Mouse (Mus musculus): ENCODE data around the gene Hoxd1. TPM values are rescaled to one million over a fixed set of nuclear protein-coding genes. Genes with fewer than 3 reads are reported as not detected.
A peak's percentile ranks its signal among the peaks of the same experiment; 100 is the strongest.

Hoxd1 gene
- polyA plus RNA-seq, 1 experiment from 2014 or later, result 0.61 TPM

DNA sequence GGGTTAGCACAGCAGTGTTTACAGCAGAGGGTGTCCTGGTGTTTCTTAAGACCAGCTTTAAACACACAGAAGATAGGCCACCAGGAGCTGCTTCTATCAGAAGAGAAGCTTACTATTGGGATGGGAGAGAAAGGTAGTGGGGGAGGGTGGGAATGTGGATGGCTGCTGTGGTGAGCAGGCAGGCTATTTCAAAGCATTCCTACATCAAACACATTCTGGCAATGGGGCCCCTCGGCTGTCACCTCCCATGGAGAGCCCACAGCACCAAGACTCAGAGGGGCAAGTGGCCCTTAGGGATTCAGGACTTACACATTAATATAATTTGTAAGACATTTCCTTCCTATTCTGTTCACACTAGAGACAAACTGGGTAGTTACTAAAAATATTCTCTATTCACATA lies 2.6 kb upstream of the Hoxd1 start:
- H3K27me3 ChIP-seq, result peaks cover 90% of the 10 kb centered on the region
- H3K4me2 ChIP-seq (replicated peaks), result no peak overlapping the region
- H3K9me3 ChIP-seq, result no peaks in the 10 kb centered on the region
- ATAC-seq (ENCODE audit: low FRiP score, low read depth), result no peak
- no peak overlapping the region for H3K4me3 ChIP-seq
- H3K36me3 ChIP-seq, result no peaks in the 10 kb centered on the region
- H3K4me1 ChIP-seq, result peaks cover 20% of the 10 kb centered on the region
- H3K9ac ChIP-seq, result no peak overlapping the region
- H3K27ac ChIP-seq, result no peak overlapping the region
- WGBS, result 4% methylated on average over 1 of the region's 1 CpGs

DNA sequence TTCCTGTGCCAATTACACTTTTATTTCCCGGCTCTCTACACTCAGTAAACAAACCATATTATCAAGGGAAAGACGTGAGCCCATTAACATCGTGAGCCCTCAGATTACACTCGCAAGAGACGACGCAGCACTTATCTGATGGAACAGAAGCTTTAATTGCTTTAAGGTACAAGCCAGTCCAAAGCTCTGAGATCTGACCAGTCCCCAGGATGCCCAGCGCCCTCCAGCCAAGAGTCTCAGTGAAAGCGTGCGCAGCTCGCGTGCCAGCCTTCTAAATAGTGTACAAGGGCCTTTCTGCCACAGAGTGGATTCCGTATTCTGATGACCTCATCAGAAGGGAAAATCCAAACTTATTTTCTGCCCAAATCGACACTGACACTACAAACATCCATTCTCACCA lies 839 bp upstream of the Hoxd1 start:
- Histone ChIP-seq H3K9me3 (no peaks in the 10 kb centered on the region), H3K4me1 (peaks cover 20% of the 10 kb centered on the region), H3K4me3 (peak overlapping the region; percentile 54), H3K4me2 (replicated peaks) (peak overlapping the region; percentile 95), H3K27ac (no peak overlapping the region), H3K36me3 (no peaks in the 10 kb centered on the region), H3K27me3 (peaks cover 92% of the 10 kb centered on the region), H3K9ac (no peak overlapping the region)
- WGBS, result 3% methylated on average over 13 of the region's 13 CpGs
- ATAC-seq (ENCODE audit: low FRiP score, low read depth), result no peak

DNA sequence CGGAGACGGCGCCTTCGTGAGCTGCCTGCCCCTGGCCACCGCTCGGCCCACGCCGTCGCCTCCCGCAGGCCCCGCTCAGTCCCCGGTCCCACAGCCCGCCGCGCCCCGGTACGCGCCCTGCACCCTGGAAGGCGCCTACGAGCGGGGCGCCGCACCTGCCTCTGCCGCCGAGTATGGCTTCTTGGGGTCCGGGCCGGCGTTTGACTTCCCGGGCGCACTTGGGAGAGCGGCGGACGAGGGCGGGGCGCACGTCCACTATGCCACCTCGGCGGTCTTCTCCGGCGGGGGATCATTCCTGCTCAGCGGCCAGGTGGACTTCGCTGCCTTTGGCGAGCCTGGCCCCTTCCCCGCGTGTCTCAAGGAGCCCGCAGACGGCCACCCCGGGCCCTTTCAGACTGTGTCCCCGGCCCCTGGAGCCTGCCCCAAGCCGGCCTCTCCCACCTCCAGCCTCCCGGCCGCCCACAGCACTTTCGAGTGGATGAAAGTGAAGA lies 510 bp downstream of the Hoxd1 start:
- peak overlapping the region; percentile 95 for H3K4me2 ChIP-seq (replicated peaks)
- peak; percentile 28; the same call in 1 of the 2 replicates for ATAC-seq (ENCODE audit: low FRiP score, low read depth)
- WGBS, result under 1% methylated on average over 53 of the region's 53 CpGs
- no peaks in the 10 kb centered on the region for H3K9me3 ChIP-seq
- H3K27ac ChIP-seq, result no peak overlapping the region
- H3K36me3 ChIP-seq, result no peaks in the 10 kb centered on the region
- peaks cover 84% of the 10 kb centered on the region for H3K27me3 ChIP-seq
- peak overlapping the region; percentile 54 for H3K4me3 ChIP-seq
- H3K9ac ChIP-seq, result peak overlapping the region; percentile 48; the same call in 1 of the 2 replicates
- H3K4me1 ChIP-seq, result peaks cover 20% of the 10 kb centered on the region

DNA sequence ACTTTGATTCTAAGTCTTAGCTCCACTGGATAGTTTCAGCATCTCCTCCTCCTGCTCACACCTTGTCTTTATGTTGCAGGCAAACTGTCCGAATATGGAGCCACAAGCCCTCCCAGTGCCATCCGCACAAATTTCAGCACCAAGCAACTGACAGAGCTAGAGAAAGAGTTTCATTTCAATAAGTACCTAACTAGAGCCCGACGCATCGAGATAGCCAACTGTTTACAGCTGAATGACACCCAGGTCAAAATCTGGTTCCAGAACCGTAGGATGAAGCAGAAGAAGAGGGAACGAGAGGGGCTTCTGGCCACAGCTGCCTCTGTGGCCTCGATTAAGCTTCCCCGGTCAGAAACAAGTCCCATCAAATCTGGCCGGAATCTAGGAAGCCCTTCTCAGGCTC lies 1.2 kb downstream of the Hoxd1 start:
- Histone ChIP-seq H3K9me3 (no peaks in the 10 kb centered on the region), H3K4me1 (peaks cover 20% of the 10 kb centered on the region), H3K9ac (no peak overlapping the region), H3K4me2 (replicated peaks) (peak overlapping the region; percentile 95; the same call in 1 of the 2 replicates), H3K4me3 (peak overlapping the region; percentile 54; the same call in 1 of the 2 replicates), H3K27me3 (peaks cover 85% of the 10 kb centered on the region), H3K36me3 (no peaks in the 10 kb centered on the region), H3K27ac (no peak overlapping the region)
- no peak for ATAC-seq (ENCODE audit: low FRiP score, low read depth)
- 29% methylated on average over 10 of the region's 10 CpGs for WGBS

DNA sequence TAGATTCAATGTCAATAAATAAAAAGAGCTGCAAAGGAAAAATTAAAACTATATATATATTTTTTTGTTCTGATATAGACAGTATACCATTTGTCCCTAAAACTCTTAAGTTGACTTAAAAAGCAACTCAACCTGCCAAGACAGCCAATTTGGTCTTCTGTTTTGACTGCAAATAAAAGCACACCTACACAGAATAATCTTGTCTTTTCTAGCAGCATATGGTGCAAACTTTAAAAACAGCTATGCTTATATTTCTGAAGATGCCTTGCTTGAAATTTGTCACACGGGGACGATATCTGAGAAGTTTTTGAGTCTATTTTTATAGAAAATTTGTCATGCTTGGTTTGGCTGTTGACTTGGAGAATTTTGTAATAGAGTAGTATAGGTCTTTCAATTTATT lies 11.6 kb downstream of the Hoxd1 start:
- no peaks in the 10 kb centered on the region for H3K9me3 ChIP-seq
- no peak overlapping the region for H3K9ac ChIP-seq
- no peak overlapping the region for H3K4me2 ChIP-seq (replicated peaks)
- H3K36me3 ChIP-seq, result no peaks in the 10 kb centered on the region
- ATAC-seq (ENCODE audit: low FRiP score, low read depth), result no peak
- H3K4me3 ChIP-seq, result no peak overlapping the region
- whole genome bisulfite sequencing, result 83% methylated on average over 2 of the region's 2 CpGs
- H3K27ac ChIP-seq, result no peak overlapping the region
- H3K4me1 ChIP-seq, result no peaks in the 10 kb centered on the region
- H3K27me3 ChIP-seq, result peaks cover 26% of the 10 kb centered on the region

DNA sequence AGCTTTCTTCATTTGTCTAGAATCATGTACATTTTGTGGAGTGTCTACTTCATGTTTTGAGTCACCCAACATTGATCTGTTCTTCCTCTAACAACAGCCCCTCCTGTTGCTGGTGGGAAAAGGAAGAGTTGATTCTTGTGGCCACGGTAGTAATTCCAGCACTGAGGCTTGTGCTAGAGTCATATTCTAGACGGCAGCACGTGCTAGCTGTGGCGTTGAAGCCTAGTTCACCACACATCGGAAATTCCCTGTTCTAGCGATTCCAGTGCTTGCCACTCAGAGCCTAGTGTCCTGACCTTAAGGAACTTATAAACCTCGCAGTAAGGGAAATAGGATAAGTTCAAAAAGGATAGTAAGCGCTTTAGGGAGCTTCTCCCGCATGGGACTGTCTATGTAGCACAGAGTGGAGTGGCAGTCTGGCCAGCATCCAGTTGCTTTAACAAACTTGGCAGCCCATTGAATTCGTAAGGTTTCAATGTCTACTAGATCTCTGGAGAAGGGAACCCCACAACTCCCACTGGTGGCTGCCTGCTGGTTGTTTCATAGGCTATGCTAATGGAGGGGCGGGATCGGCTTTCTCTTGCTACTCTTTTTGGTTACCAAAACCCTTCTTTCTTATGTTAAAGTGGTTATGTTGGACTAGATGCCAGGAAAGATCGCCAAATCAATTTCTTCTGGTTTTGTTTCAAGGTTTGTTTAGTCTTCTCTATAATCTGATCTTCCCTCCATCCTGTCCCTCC lies 14.9 kb downstream of the Hoxd1 start:
- 69% methylated on average over 13 of the region's 13 CpGs for WGBS
- no peak for ATAC-seq (ENCODE audit: low FRiP score, low read depth)
- no peak overlapping the region for H3K4me3 ChIP-seq
- no peak overlapping the region for H3K27ac ChIP-seq
- no peak overlapping the region for H3K4me2 ChIP-seq (replicated peaks)
- no peaks in the 10 kb centered on the region for H3K36me3 ChIP-seq
- H3K9me3 ChIP-seq, result no peaks in the 10 kb centered on the region
- H3K4me1 ChIP-seq, result no peaks in the 10 kb centered on the region
- peaks cover 17% of the 10 kb centered on the region for H3K27me3 ChIP-seq
- no peak overlapping the region for H3K9ac ChIP-seq

DNA sequence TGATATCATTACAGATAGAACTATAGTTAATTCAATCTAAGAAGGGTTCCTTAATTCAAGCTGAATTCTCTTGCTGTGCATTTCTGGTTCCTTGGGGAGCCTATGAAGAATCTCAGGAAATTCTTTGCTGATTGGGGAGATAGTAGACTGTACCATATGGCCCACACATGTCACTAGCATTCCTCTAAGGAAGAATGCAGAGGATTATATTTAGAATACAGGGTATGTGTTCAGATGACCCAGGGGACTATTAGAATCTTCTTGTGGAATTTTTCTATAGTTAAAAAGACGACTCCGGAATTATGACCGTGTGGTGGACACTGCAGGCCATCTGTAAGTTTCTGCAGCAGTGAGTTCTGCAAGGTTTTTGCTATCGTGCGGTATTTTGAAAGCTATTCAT lies 18.6 kb downstream of the Hoxd1 start:
- H3K27ac ChIP-seq, result no peak overlapping the region
- no peaks in the 10 kb centered on the region for H3K9me3 ChIP-seq
- no peak for ATAC-seq (ENCODE audit: low FRiP score, low read depth)
- no peak overlapping the region for H3K4me3 ChIP-seq
- 75% methylated on average over 5 of the region's 5 CpGs for WGBS
- H3K36me3 ChIP-seq, result no peaks in the 10 kb centered on the region
- no peaks in the 10 kb centered on the region for H3K4me1 ChIP-seq
- H3K4me2 ChIP-seq (replicated peaks), result no peak overlapping the region
- peaks cover 10% of the 10 kb centered on the region; the same call in 1 of the 2 replicates for H3K27me3 ChIP-seq
- no peak overlapping the region for H3K9ac ChIP-seq

DNA sequence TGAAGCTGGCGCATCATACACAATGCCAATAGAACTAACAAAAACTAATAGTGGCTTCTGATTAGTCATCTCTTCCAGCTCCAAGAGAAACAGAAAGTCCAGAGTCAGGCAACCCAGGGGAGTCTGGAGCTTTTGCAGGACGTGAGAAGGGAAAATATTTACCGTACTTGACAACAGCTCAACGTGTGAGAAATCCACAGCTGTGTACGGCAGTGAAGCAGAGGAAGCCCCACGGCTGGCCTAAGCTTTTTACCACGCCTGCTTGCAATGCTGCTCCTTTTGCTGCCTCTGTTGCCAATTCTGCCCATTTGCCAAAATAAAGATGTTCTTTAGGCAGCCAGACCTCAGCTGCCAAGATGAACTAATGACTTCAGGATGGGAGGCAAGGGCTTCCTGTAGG lies 32.8 kb downstream of the Hoxd1 start:
- Histone ChIP-seq H3K36me3 (no peaks in the 10 kb centered on the region), H3K9me3 (no peaks in the 10 kb centered on the region), H3K4me2 (replicated peaks) (no peak overlapping the region), H3K4me3 (no peak overlapping the region), H3K27ac (no peak overlapping the region), H3K9ac (no peak overlapping the region), H3K4me1 (0 out of 2 replicates have a peak, but pooled peaks cover 5% of the 10 kb centered on the region), H3K27me3 (peaks cover 3% of the 10 kb centered on the region; the same call in 1 of the 2 replicates)
- 30% methylated on average over 7 of the region's 7 CpGs for WGBS
- no peak for ATAC-seq (ENCODE audit: low FRiP score, low read depth)

DNA sequence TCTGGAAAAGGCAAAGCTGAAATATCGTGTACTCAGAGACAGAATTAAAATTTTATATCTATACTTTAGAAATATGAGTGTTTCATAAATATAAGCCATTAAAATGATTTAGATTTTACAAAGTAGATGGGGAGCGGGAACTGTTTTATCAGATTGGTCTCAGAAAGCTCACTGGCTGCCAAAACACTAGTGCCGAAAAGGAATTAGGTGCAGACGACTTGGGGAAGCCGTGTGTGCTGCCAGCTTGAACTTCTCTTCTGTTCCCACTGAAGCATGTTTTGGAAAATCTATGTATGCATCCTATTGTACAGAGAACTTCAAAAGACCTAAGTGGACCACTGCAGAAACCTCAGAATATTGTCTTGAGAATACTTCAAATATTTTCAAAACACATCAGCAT lies 45.7 kb downstream of the Hoxd1 start:
- Histone ChIP-seq H3K27me3 (0 out of 2 replicates have a peak, but pooled peaks cover 5% of the 10 kb centered on the region), H3K36me3 (no peaks in the 10 kb centered on the region), H3K4me2 (replicated peaks) (no peak overlapping the region), H3K9ac (no peak overlapping the region), H3K9me3 (peaks cover 5% of the 10 kb centered on the region; the same call in 1 of the 2 replicates), H3K27ac (no peak overlapping the region), H3K4me1 (no peaks in the 10 kb centered on the region), H3K4me3 (no peak overlapping the region)
- 68% methylated on average over 5 of the region's 5 CpGs for WGBS
- ATAC-seq (ENCODE audit: low FRiP score, low read depth), result no peak

MicroRNAs encoded within 50 kb of the gene (microRNA counts, 519-probe panel; counts per million panel counts)
- 3,640 counts per million, percentile 67 among the panel's probes with 10 or more counts for microRNA mmu-miR-10b

Small RNA genes lying within 50 kb of the gene (microRNA-seq; reads per million reads assigned to microRNA genes)
- gene Mir10b, result 14,911 reads per million, percentile 96 among the genes with 10 or more reads in this experiment

Other genes with a start within 250 kb of the Hoxd1 start
- 53.2 and 55.4 TPM in 2 replicates for gene Lnpk, start 183.5 kb upstream of the Hoxd1 start, polyA plus RNA-seq (2015; fragmentation: Nextera tagmentation; extraction: Ambion mirVana)
- 2.3 and 3.2 TPM in 2 replicates for gene Evx2, start 103.4 kb upstream of the Hoxd1 start, polyA plus RNA-seq (2015; fragmentation: Nextera tagmentation; extraction: Ambion mirVana)
- gene Hoxd13, start 94.7 kb upstream of the Hoxd1 start, polyA plus RNA-seq (2015; fragmentation: Nextera tagmentation; extraction: Ambion mirVana), result 48.5 and 55.5 TPM in 2 replicates
- gene Hoxd12, start 88.0 kb upstream of the Hoxd1 start, polyA plus RNA-seq (2015; fragmentation: Nextera tagmentation; extraction: Ambion mirVana), result 59.3 and 67.1 TPM in 2 replicates
- 19.1 TPM in 2 replicates for gene Hoxd11, start 83.4 kb upstream of the Hoxd1 start, polyA plus RNA-seq (2015; fragmentation: Nextera tagmentation; extraction: Ambion mirVana)
- 26.0 and 26.2 TPM in 2 replicates for gene Hoxd10, start 71.1 kb upstream of the Hoxd1 start, polyA plus RNA-seq (2015; fragmentation: Nextera tagmentation; extraction: Ambion mirVana)
- gene Hoxd9, start 65.3 kb upstream of the Hoxd1 start, polyA plus RNA-seq (2015; fragmentation: Nextera tagmentation; extraction: Ambion mirVana), result 10.7 and 10.9 TPM in 2 replicates
- 7.3 and 7.5 TPM in 2 replicates for gene Hoxd8, start 58.4 kb upstream of the Hoxd1 start, polyA plus RNA-seq (2015; fragmentation: Nextera tagmentation; extraction: Ambion mirVana)
- gene Hoxd3, start 51.1 kb upstream of the Hoxd1 start, polyA plus RNA-seq (2015; fragmentation: Nextera tagmentation; extraction: Ambion mirVana), result 0.84 and 0.88 TPM in 2 replicates
- 0.32 and 0.55 TPM in 2 replicates for gene Hoxd4, start 51.1 kb upstream of the Hoxd1 start, polyA plus RNA-seq (2015; fragmentation: Nextera tagmentation; extraction: Ambion mirVana)
- 0.08 and 0.26 TPM in 2 replicates for gene Gm28230, start 36.3 kb upstream of the Hoxd1 start, polyA plus RNA-seq (2015; fragmentation: Nextera tagmentation; extraction: Ambion mirVana)
- 110 and 121 TPM in 2 replicates for gene Mtx2, start 62.8 kb downstream of the Hoxd1 start, polyA plus RNA-seq (2015; fragmentation: Nextera tagmentation; extraction: Ambion mirVana)